Mouse (Mus musculus): ENCODE data around the gene Lrsam1. TPM values are rescaled to one million over a fixed set of nuclear protein-coding genes. Genes with fewer than 3 reads are reported as not detected.

The Lrsam1 gene
- polyA plus RNA-seq, 1 experiment from 2014 or later, result 7.0 TPM

DNA sequence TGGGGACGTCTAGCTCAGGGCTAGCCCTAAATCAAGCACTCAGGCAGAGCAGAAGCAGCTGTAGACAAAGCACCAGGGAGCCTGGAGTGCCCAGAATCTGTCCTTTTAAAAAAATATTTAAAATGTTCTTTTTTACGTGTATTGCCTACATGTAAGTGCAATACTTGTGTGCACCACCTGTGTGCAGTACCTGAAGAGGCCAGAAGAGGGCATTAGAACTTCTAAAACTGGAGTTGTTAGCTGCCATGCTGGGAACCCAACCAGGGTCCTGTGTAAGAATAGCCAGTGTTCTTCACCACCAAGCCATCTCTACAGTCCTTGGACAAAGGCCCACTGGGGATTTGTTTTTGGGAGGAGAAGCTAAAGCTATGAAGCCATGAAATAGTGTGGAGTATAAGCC lies 6.8 kb downstream of the Lrsam1 start:
- peaks cover 8% of the 10 kb centered on the region for H3K36me3 ChIP-seq (ENCODE audit: control insufficient read depth, insufficient read depth, low read length)
- DNase-seq (ENCODE audit: low spot score), result no peak
- H3K9me3 ChIP-seq (ENCODE audit: control insufficient read depth, low read length), result no peaks in the 10 kb centered on the region
- no peak for ATAC-seq (ENCODE audit: insufficient number of reproducible peaks, low FRiP score, low TSS enrichment, low read depth)
- no peaks in the 10 kb centered on the region for H3K27me3 ChIP-seq (ENCODE audit: control insufficient read depth, insufficient read depth, low read length)
- no peak overlapping the region for H3K9ac ChIP-seq (ENCODE audit: low read length)
- no peak overlapping the region for H3K4me2 ChIP-seq (ENCODE audit: low read depth, severe bottlenecking)
- 0 out of 2 replicates have a peak, but pooled peaks cover 2% of the 10 kb centered on the region for H3K4me1 ChIP-seq (ENCODE audit: control insufficient read depth, insufficient read depth, low read length)
- H3K4me3 ChIP-seq (ENCODE audit: low read depth, low read length), result no peak overlapping the region
- WGBS, result 86% methylated on average over 2 of the region's 2 CpGs
- no peak overlapping the region for H3K27ac ChIP-seq (replicated peaks; ENCODE audit: low read depth, low read length)

DNA sequence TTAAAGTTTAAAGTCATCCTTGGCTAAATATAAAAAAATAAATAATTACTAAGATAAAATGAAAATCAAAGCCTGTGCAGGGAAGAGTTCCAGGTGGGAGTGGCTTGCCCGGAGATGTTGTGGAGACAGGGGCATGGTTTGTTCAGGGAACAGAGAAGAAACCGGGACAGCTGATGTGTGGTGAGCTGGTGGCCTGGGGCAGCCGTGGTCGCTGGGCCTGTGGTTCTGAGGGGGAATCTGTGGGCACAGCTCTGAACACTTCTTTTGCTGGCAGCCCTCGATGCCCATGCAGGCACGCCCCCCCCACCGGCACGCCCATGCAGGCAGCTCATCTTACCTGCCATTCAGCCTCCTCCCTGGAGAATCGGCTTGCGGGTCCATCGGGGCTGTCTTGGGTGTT lies 14.0 kb downstream of the Lrsam1 start:
- Histone ChIP-seq H3K27ac (replicated peaks; ENCODE audit: low read depth, low read length) (no peak overlapping the region), H3K4me1 (ENCODE audit: control insufficient read depth, insufficient read depth, low read length) (no peaks in the 10 kb centered on the region), H3K4me2 (ENCODE audit: low read depth, severe bottlenecking) (no peak overlapping the region), H3K36me3 (ENCODE audit: control insufficient read depth, insufficient read depth, low read length) (peaks cover 3% of the 10 kb centered on the region; the same call in 1 of the 2 replicates), H3K9ac (ENCODE audit: low read length) (no peak overlapping the region), H3K9me3 (ENCODE audit: control insufficient read depth, low read length) (no peaks in the 10 kb centered on the region), H3K27me3 (ENCODE audit: control insufficient read depth, insufficient read depth, low read length) (no peaks in the 10 kb centered on the region), H3K4me3 (ENCODE audit: low read depth, low read length) (no peak overlapping the region)
- no peak for DNase-seq (ENCODE audit: low spot score)
- WGBS, result 89% methylated on average over 11 of the region's 11 CpGs
- ATAC-seq (ENCODE audit: insufficient number of reproducible peaks, low FRiP score, low TSS enrichment, low read depth), result no peak

DNA sequence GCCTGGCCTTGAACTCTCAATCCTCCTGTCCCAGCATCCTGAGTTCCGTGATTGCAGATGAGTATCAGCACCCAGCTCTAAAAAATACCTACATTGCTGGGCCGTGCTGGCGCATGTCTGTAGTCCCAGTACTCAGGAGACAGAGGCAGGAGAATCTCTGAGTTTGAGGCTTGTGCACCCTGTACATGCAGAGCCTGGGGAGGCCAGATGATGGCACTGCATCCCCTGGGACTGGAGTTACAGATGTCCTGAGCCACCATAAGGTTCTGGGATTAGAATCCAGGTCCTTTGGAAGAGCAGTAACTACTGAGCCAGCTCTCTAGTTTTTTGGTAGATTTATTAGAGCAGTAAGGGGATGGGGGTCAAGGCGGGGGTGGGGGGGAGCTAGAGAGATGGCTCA lies 20.9 kb downstream of the Lrsam1 start:
- H3K4me2 ChIP-seq (ENCODE audit: low read depth, severe bottlenecking), result no peak overlapping the region
- H3K36me3 ChIP-seq (ENCODE audit: control insufficient read depth, insufficient read depth, low read length), result peaks cover 7% of the 10 kb centered on the region
- WGBS, result 90% methylated on average over 4 of the region's 4 CpGs
- H3K27me3 ChIP-seq (ENCODE audit: control insufficient read depth, insufficient read depth, low read length), result no peaks in the 10 kb centered on the region
- DNase-seq (ENCODE audit: low spot score) (no peak), ATAC-seq (ENCODE audit: insufficient number of reproducible peaks, low FRiP score, low TSS enrichment, low read depth) (no peak)
- no peak overlapping the region for H3K9ac ChIP-seq (ENCODE audit: low read length)
- no peaks in the 10 kb centered on the region for H3K4me1 ChIP-seq (ENCODE audit: control insufficient read depth, insufficient read depth, low read length)
- no peaks in the 10 kb centered on the region for H3K9me3 ChIP-seq (ENCODE audit: control insufficient read depth, low read length)
- no peak overlapping the region for H3K4me3 ChIP-seq (ENCODE audit: low read depth, low read length)
- H3K27ac ChIP-seq (replicated peaks; ENCODE audit: low read depth, low read length), result no peak overlapping the region

DNA sequence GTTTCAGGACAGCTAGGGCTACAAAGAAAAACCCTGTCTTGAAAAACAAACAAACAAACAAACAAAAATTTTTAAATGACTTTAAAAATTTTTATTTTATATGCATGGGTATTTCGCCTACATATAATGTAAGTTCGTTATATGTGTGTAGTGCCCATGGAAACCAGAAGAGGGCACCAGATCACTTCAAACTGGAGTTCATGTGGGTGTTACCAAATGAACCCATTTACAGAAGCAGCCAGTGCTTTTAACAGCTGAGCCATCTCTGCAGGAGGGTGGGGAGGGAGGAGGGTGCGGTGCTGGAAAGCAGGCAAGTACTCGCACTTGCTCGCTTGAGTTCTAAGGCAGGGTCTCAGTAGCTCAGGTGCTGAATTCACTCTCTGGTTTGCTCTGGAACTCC lies 22.0 kb downstream of the Lrsam1 start:
- Histone ChIP-seq H3K9ac (ENCODE audit: low read length) (no peak overlapping the region), H3K36me3 (ENCODE audit: control insufficient read depth, insufficient read depth, low read length) (peaks cover 7% of the 10 kb centered on the region), H3K4me1 (ENCODE audit: control insufficient read depth, insufficient read depth, low read length) (no peaks in the 10 kb centered on the region), H3K4me2 (ENCODE audit: low read depth, severe bottlenecking) (no peak overlapping the region), H3K9me3 (ENCODE audit: control insufficient read depth, low read length) (no peaks in the 10 kb centered on the region), H3K27me3 (ENCODE audit: control insufficient read depth, insufficient read depth, low read length) (no peaks in the 10 kb centered on the region), H3K27ac (replicated peaks; ENCODE audit: low read depth, low read length) (no peak overlapping the region), H3K4me3 (ENCODE audit: low read depth, low read length) (no peak overlapping the region)
- no peak for ATAC-seq (ENCODE audit: insufficient number of reproducible peaks, low FRiP score, low TSS enrichment, low read depth)
- 58% methylated on average over 5 of the region's 5 CpGs for WGBS
- peak; percentile 60 for DNase-seq (ENCODE audit: low spot score)

DNA sequence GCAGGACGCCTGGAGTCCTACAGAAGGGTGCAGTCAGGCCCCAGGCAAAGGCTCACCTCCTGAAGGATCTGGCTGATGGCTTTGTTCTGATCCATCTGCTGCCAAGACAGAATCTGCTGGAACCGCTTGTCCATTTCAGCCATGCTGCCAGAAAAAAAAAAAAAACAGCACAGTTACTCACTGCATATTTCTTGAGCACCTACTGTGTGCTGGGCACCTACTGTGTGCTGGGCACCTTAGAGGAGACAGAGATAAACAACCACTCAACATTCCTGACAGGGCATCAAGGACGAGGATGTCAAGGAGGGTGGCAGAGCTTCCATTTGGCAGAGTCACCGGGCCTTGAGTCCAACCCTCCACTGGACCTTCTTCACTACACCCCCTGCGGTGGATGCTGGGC lies 22.7 kb downstream of the Lrsam1 start:
- Histone ChIP-seq H3K9me3 (ENCODE audit: control insufficient read depth, low read length) (no peaks in the 10 kb centered on the region), H3K27ac (replicated peaks; ENCODE audit: low read depth, low read length) (no peak overlapping the region), H3K9ac (ENCODE audit: low read length) (no peak overlapping the region), H3K36me3 (ENCODE audit: control insufficient read depth, insufficient read depth, low read length) (peaks cover 7% of the 10 kb centered on the region), H3K27me3 (ENCODE audit: control insufficient read depth, insufficient read depth, low read length) (no peaks in the 10 kb centered on the region), H3K4me1 (ENCODE audit: control insufficient read depth, insufficient read depth, low read length) (no peaks in the 10 kb centered on the region), H3K4me2 (ENCODE audit: low read depth, severe bottlenecking) (no peak overlapping the region), H3K4me3 (ENCODE audit: low read depth, low read length) (no peak overlapping the region)
- WGBS, result 86% methylated on average over 5 of the region's 5 CpGs
- ATAC-seq (ENCODE audit: insufficient number of reproducible peaks, low FRiP score, low TSS enrichment, low read depth) (no peak), DNase-seq (ENCODE audit: low spot score) (no peak)

DNA sequence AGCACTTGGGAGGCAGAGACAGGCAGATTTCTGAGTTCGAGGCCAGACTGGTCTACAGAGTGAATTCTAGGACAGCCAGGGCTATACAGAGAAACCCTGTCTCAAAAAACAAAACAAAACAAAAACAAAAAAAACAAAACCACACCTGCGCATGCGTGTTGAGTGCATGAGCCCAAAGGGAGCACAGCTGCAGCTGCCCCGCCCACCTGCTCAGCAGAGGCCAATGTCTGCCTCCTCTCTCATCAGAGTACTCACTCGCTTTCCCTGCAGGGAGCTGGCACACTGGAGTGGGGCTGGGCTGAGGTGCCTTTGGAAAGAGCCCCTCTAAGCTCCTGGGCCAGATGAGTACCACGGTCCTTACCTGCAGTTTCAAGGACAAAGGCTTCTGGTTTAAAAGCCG lies 29.7 kb downstream of the Lrsam1 start:
- Histone ChIP-seq H3K27ac (replicated peaks; ENCODE audit: low read depth, low read length) (no peak overlapping the region), H3K4me2 (ENCODE audit: low read depth, severe bottlenecking) (no peak overlapping the region), H3K4me3 (ENCODE audit: low read depth, low read length) (no peak overlapping the region), H3K36me3 (ENCODE audit: control insufficient read depth, insufficient read depth, low read length) (no peaks in the 10 kb centered on the region; the same call in 1 of the 2 replicates), H3K27me3 (ENCODE audit: control insufficient read depth, insufficient read depth, low read length) (no peaks in the 10 kb centered on the region), H3K9me3 (ENCODE audit: control insufficient read depth, low read length) (no peaks in the 10 kb centered on the region), H3K4me1 (ENCODE audit: control insufficient read depth, insufficient read depth, low read length) (peaks cover 2% of the 10 kb centered on the region; the same call in 1 of the 2 replicates), H3K9ac (ENCODE audit: low read length) (no peak overlapping the region)
- DNase-seq (ENCODE audit: low spot score), result no peak
- no peak for ATAC-seq (ENCODE audit: insufficient number of reproducible peaks, low FRiP score, low TSS enrichment, low read depth)
- 79% methylated on average over 7 of the region's 7 CpGs for WGBS

DNA sequence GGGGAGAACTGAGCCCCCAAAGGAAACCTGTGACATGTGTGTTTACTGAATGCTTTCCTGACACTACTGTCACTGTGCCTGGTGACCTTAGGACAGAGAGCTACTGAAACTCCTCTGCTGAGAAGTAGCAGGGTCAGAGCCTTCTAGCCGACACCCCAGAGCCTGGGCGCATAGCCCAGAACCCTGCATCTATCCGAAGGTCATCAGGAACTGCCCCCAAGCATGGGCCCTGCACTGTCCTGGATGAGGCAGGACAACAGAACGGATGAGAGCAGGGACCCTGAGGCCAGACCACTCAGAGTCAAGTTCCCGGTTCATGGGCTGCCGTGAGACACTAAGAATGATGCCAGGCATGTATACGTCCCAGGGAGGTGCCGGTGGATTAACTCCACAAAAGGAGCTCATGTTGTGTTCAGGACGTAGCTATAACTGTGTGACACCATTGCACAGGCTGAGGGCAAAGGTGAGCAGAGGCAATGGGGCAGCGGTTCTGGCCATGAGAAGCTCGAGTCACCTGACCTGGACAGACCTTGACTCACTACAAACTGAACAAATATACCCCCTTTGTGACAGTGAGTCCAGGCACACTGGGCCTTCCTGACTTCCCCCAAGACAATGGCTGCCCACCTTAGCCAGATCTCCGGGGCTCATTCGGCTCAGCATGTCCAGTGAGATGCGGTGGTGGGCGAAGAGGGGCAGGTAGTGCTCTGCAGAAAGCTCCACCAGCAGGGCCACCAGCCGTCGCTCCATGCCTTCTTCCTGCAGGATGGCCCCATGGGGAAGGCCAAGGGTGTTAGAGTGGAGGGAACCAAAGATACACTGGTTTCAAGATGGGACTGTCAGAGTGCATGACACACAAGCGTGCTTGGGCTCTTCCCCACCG lies 32.2 kb downstream of the Lrsam1 start:
- Histone ChIP-seq H3K4me3 (ENCODE audit: low read depth, low read length) (no peak overlapping the region), H3K9me3 (ENCODE audit: control insufficient read depth, low read length) (no peaks in the 10 kb centered on the region), H3K36me3 (ENCODE audit: control insufficient read depth, insufficient read depth, low read length) (peaks cover 5% of the 10 kb centered on the region; the same call in 1 of the 2 replicates), H3K27ac (replicated peaks; ENCODE audit: low read depth, low read length) (no peak overlapping the region), H3K9ac (ENCODE audit: low read length) (no peak overlapping the region), H3K4me2 (ENCODE audit: low read depth, severe bottlenecking) (no peak overlapping the region), H3K27me3 (ENCODE audit: control insufficient read depth, insufficient read depth, low read length) (no peaks in the 10 kb centered on the region), H3K4me1 (ENCODE audit: control insufficient read depth, insufficient read depth, low read length) (peaks cover 2% of the 10 kb centered on the region; the same call in 1 of the 2 replicates)
- WGBS, result 89% methylated on average over 19 of the region's 19 CpGs
- ATAC-seq (ENCODE audit: insufficient number of reproducible peaks, low FRiP score, low TSS enrichment, low read depth) (no peak), DNase-seq (ENCODE audit: low spot score) (no peak)

DNA sequence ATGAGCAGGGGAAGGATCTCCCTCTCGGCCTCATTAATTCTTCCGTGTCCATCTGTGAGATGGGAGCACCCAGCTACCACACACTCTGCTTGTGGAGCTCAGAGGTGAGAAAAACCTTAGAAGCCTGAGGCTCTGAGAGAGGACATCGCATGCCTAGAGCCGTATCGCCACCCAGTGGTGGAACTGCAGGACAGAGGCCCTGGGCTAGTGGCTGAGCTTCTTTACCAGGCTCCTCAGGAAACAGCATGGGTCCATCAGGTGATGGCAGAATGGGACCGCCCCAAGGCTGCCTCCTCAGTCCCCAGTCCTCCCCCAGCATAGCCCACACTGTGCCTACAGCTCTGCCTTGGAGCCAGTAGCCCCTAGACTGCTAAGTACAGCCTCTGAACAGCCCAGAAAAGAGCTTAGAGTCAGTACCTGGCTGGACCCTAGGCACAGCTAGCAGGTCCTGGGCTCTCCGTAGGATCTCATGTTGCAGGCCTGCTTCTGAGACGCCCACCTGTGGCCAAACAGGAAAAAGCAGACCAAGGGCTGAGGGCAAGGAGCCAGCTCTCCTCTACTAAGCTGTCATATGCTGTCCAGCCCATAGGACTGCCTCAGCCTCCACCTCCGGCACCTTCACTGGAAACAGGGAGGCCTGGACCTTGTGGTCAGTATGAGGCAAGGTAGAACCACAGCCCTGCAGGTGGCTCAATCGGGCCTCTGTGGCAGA lies 33.0 kb downstream of the Lrsam1 start:
- no peak overlapping the region for H3K4me2 ChIP-seq (ENCODE audit: low read depth, severe bottlenecking)
- no peak overlapping the region for H3K9ac ChIP-seq (ENCODE audit: low read length)
- no peaks in the 10 kb centered on the region for H3K27me3 ChIP-seq (ENCODE audit: control insufficient read depth, insufficient read depth, low read length)
- no peak overlapping the region for H3K27ac ChIP-seq (replicated peaks; ENCODE audit: low read depth, low read length)
- H3K36me3 ChIP-seq (ENCODE audit: control insufficient read depth, insufficient read depth, low read length), result peaks cover 9% of the 10 kb centered on the region
- DNase-seq (ENCODE audit: low spot score) (peak; percentile 83), ATAC-seq (ENCODE audit: insufficient number of reproducible peaks, low FRiP score, low TSS enrichment, low read depth) (peak; percentile 66; the same call in 1 of the 2 replicates)
- no peaks in the 10 kb centered on the region for H3K9me3 ChIP-seq (ENCODE audit: control insufficient read depth, low read length)
- H3K4me1 ChIP-seq (ENCODE audit: control insufficient read depth, insufficient read depth, low read length), result peaks cover 2% of the 10 kb centered on the region; the same call in 1 of the 2 replicates
- H3K4me3 ChIP-seq (ENCODE audit: low read depth, low read length), result no peak overlapping the region
- 30% methylated on average over 10 of the region's 10 CpGs for WGBS
